Mouse (Mus musculus) layer of hippocampus, adult 2 months (tissue): ENCODE data around the gene Noa1. TPM values are rescaled to one million over a fixed set of nuclear protein-coding genes. Genes with fewer than 3 reads are reported as not detected.
A peak's percentile ranks its signal among the peaks of the same experiment; 100 is the strongest.

Source experiments
- DNase-seq, 2 experiments: peaks; one replicate each; pipeline ENCODE4 v3.0.0; 2022; ENCODE audit warnings: low spot score in 2 of 2
- H3K27ac ChIP-seq: fragments of 200-600 bp; 2 replicates; pipeline ENCODE4 v1.8.1; 2022
- H3K4me3 ChIP-seq: fragments of 200-600 bp; 2 replicates; pipeline ENCODE4 v1.8.1; 2022; ENCODE audit warnings: mild to moderate bottlenecking
- CTCF ChIP-seq: fragments of 200-600 bp; conservative IDR thresholded peaks from 2 replicates; pipeline ENCODE4 v1.8.1; 2022; ENCODE audit warnings: antibody characterized with exemption, mild to moderate bottlenecking, moderate library complexity
- total RNA-seq, 2 experiments: library from RNA; stranded (reverse); gene quantifications; 2 replicates each; pipeline ENCODE4 v1.2.3; 2021

The Noa1 gene
- total RNA-seq, 2 experiments from 2014 or later: 25.7 to 25.9 TPM

- no peak overlapping the region for H3K4me3 ChIP-seq
- DNase-seq: no peak
- no peak overlapping the region for H3K27ac ChIP-seq
- TF ChIP-seq CTCF: no peak
These were observed 4.3 kb upstream of the Noa1 start for GRCm38 (mm10) chr5:77314206-77314605.

GRCm38 (mm10) chr5:77309051-77309906 lies 605 bp downstream of the Noa1 start:
- no peak for DNase-seq
- H3K4me3 ChIP-seq: peak overlapping the region; percentile 97
- peak overlapping the region; percentile 96 for H3K27ac ChIP-seq
- TF ChIP-seq CTCF: no peak

- TF ChIP-seq CTCF: no peak
- DNase-seq: no peak
- peak overlapping the region; percentile 97 for H3K4me3 ChIP-seq
- no peak overlapping the region for H3K27ac ChIP-seq
These were observed 1.9 kb downstream of the Noa1 start for GRCm38 (mm10) chr5:77307821-77308553.

- Histone ChIP-seq H3K4me3 (no peak overlapping the region), H3K27ac (no peak overlapping the region)
- TF ChIP-seq CTCF: no peak
- no peak for DNase-seq
These were observed 8.5 kb downstream of the Noa1 start for GRCm38 (mm10) chr5:77301296-77301903.

GRCm38 (mm10) chr5:77299486-77299885 lies 10.4 kb downstream of the Noa1 start:
- no peak overlapping the region for H3K27ac ChIP-seq
- no peak for DNase-seq

GRCm38 (mm10) chr5:77292803-77293522 lies 16.9 kb downstream of the Noa1 start:
- no peak for DNase-seq
- Histone ChIP-seq H3K4me3 (no peak overlapping the region), H3K27ac (no peak overlapping the region)
- no peak for TF ChIP-seq CTCF

More at GRCm38 (mm10) chr5:77299486-77299885, 10.4 kb downstream of the Noa1 start:
- no peak overlapping the region for H3K4me3 ChIP-seq
- no peak for TF ChIP-seq CTCF

DNA sequence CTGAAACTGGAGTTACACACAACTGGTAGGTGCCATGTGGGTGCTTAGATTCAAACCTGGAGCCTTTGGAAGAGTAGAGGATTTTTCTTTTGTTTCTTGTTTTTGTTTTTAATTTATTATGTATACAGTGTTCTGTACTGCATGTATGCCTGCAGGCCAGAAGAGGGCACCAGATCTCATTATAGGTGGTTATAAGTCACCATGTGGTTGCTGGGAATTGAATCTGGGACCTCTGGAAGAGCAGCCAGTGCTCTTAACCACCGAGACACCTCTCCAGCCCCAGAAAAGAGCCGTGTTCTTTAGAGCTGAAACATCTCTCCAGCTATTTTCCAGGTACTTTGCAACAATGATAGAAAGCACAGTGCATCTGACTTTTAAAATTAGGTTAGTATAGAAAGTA lies 19.3 kb downstream of the Noa1 start:
- H3K27ac ChIP-seq: no peak overlapping the region
- DNase-seq: no peak
- no peak overlapping the region for H3K4me3 ChIP-seq
- peak; percentile 37 for TF ChIP-seq CTCF

- no peak overlapping the region for H3K27ac ChIP-seq
- H3K4me3 ChIP-seq: no peak overlapping the region
- TF ChIP-seq CTCF: no peak
- DNase-seq: no peak
These were observed 20.2 kb downstream of the Noa1 start for GRCm38 (mm10) chr5:77289686-77290085.

DNA sequence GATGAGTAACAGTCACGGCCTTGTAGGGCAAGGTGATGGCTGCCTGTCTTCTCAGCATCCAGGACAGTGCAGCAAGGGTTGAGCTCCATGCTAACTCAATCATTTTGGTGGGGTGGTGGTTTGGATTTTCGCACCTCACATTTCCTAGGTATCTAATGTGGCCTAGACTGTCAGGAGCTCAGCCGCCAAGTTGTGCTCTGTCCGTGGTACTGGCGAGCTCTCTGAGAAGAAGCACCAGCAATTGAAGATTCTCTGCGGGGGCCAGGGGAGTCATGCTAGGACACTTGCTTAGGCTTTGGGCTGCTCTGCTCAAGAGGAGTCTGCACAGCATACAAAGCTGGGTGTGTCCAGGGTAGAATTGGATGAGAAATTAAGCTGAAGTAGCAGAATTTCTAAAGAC lies 22.0 kb downstream of the Noa1 start:
- no peak for TF ChIP-seq CTCF
- Histone ChIP-seq H3K27ac (no peak overlapping the region), H3K4me3 (no peak overlapping the region)
- no peak for DNase-seq

DNA sequence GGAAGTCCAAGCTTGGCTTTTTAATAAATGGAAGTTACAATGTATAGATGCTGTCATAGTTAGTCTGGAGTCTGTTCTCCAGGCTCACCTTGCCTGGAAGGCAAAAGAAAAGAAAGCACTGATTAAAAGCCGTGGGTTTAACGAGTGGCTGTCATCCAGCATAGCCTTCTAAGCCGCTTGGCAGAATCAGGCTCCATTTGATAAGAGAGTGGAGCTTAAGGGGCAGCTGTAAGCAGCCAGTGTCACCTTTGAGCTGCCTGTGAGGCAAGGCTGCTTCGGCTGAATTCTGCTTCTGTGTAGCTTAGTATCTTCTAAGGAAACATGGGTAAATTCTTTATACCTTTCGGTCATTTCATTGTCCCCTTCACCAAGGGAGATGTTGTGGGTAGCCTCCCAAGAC lies 23.0 kb downstream of the Noa1 start:
- no peak overlapping the region for H3K4me3 ChIP-seq
- H3K27ac ChIP-seq: no peak overlapping the region
- TF ChIP-seq CTCF: no peak
- DNase-seq: no peak

GRCm38 (mm10) chr5:77285685-77286084 lies 24.2 kb downstream of the Noa1 start:
- no peak for TF ChIP-seq CTCF
- DNase-seq: no peak
- no peak overlapping the region for H3K4me3 ChIP-seq
- no peak overlapping the region for H3K27ac ChIP-seq

GRCm38 (mm10) chr5:77282242-77282641 lies 27.6 kb downstream of the Noa1 start:
- Histone ChIP-seq H3K27ac (no peak overlapping the region), H3K4me3 (no peak overlapping the region)
- TF ChIP-seq CTCF: no peak
- DNase-seq: no peak
